Mouse (Mus musculus) heart, postnatal 10 days (tissue): Measurements from ENCODE around the gene Fcgrt. TPM values are rescaled to one million over a fixed set of nuclear protein-coding genes. Genes with fewer than 3 reads are reported as not detected.

Source experiments
- DNase-seq, 2 experiments: peaks; one replicate each; pipeline ENCODE4 v3.0.0; 2021
- intact Hi-C: fragments of 180-260 bp; cut with DNase I; formaldehyde crosslinking; loops from one replicate; pipeline ENCODE4 v1.15.1; 2025
- total RNA-seq, 2 experiments: library from RNA; stranded (reverse); gene quantifications; 2 replicates each; pipeline ENCODE4 v1.2.3; 2021

The Fcgrt gene
- total RNA-seq, 2 experiments from 2014 or later = 65.4 to 69.2 TPM

DNA sequence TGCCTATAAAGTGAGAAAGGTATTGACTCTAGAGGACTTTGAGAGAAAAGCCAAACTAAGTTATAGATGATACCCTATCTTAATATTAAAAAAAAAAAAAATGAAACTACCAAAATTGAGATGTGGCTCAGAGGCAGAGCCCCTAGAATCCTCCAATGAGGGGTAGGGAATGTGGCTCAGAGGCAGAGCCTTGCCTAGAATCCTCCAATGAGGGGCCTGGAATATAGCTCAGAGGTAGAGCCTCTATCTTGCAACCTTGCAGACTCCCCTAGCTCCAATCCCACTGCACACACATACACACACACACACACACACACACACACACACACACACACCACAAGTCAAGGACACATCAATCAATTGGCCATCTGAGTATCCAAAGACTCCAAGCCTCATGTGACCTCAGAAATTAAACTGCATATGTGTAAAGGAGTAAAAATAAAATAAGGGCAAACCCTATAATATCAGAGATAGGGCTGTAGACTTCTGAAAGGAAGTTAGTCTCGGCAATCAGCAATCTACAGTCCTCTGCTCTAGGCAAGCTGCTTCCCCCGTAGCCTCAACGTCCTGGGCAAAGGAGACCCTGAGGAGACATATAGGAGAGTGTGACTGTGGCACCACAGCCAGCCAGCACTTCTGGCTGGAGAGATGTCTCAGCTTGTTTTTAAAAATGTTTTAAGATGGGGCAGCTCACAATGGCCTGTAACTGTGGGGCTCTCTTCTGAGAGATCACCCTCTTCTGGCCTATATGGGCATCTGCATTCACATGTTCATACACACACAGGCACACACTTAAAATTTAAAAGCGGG lies 36.3 kb downstream of the Fcgrt start:
- intact Hi-C loops = no loop called here
- no peak for DNase-seq

DNA sequence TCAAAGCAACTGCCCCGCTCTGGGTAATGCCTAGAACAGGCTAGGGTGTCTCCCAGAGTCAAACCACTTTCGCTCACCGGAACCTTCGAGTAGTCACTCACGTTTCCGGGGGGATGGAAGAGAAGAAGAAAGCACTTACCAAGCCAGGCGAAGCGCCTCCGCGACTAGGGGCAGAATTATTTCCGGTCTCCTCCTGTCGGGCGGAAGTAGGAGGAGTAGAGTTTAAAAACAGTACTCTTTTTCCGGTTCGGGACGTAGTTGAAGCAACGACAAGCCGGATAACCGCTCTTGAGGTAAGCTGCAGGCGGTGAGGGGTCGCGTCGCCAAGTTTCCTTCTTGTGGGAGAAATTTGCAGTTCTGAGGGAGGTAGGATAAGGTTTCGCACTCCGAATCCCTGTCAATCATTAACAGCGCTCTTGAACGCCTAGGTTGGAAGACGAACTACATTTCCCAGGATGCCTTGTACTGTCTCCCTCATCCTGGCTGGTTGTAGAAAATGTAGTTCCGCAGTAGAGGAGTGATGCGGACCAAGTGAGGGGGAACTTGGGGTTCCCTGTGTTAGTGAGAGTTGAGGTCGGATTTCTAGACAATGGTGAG lies 41.3 kb downstream of the Fcgrt start, which contains the start of the genes Nosip and Prrg2:
TSS of gene Nosip (plus strand) at position 191 of the 597 bp plus-strand sequence.
TSS of gene Prrg2 (minus strand) at position 439 of the 597 bp plus-strand sequence.
- intact Hi-C loops = loop anchor here (2.0 kb wide), 1 partner anchor 42 kb away; no protein-coding TSS in a partner anchor
- peak; percentile 98 for DNase-seq

DNA sequence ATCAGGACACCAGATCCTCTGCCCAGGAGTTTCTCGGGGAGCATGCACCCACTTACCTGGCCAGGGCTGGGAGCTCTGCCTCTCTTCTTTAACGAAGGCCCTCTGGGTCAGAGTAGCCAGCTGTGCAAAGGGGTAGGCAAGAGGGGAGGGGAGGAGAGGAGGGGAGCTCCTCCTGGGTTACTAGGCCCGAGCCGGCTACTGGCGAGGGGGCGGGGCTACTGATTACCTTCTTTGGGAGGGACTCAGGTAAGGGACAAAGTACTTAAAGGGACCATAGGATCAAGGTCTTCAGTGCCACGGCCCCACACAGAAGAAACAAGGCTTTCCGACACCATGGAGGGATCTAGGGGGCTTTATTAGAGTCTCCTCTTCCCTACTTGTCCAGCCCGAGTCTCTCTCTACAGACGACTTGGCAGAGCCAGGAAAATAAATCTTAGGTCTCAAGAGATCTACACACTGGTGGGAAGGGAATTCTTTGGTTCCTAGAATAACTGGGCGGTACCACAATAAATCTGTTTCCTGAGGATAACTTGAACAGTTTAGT lies 42.0 kb downstream of the Fcgrt start:
- DNase-seq = peak in 1 of 2 experiments; percentile 35
- intact Hi-C loops = loop anchor here (2.0 kb wide), 1 partner anchor 41 kb away; no protein-coding TSS in a partner anchor

DNA sequence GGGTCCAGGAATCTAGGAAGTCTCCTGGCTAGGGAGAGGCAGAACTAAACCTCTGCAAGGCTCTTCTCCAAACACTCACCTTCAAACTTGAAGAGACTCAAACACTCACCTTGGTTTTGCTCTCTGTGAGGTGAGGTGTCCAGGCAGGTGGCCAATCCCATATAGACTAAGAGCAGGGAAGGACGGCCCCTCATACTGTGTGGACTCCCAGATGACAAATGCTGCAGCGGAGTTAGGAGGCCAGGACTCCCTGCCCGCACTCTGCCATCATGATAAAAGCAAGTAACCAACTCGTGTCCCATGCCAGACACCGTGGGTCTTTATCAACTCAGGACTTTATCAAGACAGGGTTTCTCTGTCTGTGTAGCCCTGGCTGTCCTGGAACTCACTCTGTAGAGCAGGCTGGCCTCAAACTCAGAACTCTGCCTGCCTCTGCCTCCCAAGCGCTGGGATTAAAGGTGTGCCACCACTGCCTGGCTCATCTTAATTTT lies 43.0 kb downstream of the Fcgrt start:
- intact Hi-C loops = no loop called here
- no peak for DNase-seq

DNA sequence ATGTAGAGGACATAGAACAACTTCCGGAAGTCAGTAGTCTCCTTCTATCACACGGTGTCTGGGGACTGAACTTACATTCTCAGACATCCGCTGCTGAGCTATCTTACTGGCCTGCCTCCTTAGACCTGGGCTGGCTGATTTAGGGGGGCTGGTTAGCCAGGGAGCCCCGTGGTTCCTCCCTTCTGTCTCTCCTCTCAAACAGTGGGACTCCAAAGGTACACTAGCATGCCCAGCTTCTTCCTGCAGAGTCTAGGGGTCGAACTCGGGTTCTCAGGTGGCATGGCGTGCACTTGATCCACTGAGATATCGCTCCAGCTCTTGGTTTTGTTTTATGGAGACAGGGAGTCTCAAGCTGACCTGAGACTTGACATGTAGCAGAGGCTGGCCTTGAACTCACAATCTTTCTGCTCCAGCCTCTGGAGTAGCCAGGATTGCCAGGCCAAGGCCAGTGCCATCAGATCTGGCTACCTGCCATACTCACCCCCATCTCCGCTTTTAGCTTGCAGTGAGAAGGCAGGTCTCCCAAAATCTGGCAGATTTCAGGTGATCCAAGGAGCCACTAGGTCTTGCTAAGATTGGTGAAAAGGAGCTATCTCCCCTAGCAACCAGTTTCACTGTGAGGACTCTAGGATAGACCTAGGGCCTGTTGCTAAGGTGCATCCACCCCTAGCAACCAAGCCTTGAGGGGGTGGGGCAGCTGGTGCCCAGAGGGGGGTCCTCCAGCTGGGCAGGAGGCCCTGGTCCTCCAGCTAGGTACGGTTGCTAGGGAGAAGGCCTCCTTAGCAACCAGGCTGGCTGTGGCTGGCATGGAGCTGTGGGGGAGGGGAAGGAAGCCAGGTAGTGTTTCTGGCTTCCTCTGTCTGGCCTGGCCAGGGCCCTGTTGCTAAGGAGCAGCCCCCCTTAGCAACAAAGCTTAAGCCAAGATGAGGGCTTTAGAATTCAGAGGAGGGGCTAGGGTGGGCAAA lies 44.8 kb downstream of the Fcgrt start:
- no peak for DNase-seq
- intact Hi-C loops = no loop called here

DNA sequence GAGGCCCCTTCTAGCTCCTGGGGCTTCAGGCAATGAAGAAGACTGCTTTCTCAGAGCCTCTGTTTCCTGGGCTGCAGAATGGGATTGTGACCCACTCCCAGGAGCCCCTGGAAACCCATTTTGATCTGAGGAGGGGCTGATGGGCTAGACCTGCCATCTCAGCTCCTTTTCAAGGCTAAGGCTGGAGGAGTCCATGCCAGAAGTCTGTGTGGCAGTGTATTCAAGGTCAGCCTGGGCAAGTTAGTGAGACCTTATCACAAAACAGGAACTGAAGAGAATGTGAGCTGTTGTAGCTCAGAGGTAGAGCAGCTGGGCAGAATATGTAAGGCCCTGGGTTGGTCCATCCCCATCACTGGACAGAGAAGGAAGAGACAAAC lies 46.7 kb downstream of the Fcgrt start:
- intact Hi-C loops = no loop called here
- DNase-seq = no peak

DNA sequence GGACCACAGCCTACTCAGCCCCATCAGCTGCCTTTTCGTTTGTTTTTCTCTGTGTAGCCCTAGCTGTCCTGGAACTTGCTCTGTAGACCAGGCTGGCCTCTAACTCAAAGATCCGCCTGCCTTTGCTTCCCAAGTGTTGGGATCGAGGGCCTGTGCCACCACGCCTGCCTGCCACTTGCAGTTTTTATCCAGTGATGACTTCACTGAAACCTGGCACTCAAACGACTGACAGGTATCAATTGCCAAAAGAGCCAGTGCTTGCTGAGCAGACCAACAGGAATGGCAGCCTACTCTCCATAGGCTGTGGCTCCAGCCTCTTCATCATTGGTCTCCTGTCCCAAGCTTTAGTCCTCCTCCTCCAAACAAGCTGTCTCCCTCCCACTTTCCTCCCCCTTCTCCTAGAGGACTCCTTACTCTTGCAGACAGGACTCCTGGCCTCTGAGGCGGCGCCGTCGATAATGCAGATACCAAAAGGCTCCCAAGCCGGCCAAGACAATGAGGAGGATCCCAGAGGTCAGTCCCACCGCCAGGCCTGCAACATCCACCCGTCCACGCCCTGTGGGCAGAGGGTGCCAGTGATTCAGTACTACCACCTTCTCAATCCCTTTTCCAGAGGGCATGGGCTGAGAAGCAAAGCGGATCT lies 47.2 kb downstream of the Fcgrt start:
- intact Hi-C loops = no loop called here
- DNase-seq = no peak

DNA sequence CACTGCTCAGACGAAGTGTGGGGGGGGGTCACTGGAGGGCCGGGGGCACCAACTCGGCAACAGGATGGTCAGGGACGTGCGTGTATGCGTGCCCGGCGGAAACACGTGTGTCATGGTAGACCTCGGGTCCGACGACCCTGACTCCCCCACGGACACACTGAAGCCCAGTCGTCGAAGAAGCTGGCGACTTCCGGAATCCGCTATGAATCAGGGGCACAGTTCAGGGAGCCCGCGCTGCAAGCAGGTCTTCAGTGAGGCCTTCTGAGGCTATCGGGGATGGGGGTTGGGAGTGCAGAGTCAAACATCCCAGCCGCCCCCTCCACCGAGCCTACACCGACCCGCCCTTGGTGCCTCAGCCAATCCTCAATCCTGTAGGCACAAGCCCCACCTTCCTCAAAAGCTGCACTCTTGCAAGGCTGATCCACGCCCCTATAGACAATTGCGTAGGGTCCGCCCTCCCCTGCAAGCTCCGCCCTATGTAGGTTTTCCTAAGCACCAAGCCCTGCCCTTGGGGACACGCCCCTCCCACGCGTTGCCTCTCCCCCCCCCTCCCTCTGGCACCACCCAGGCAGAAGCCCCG lies 49.6 kb downstream of the Fcgrt start:
- intact Hi-C loops = loop anchor here (2.0 kb wide), 1 partner anchor 33 kb away; no protein-coding TSS in a partner anchor
- peak; percentile 95 to 96 for DNase-seq

DNA sequence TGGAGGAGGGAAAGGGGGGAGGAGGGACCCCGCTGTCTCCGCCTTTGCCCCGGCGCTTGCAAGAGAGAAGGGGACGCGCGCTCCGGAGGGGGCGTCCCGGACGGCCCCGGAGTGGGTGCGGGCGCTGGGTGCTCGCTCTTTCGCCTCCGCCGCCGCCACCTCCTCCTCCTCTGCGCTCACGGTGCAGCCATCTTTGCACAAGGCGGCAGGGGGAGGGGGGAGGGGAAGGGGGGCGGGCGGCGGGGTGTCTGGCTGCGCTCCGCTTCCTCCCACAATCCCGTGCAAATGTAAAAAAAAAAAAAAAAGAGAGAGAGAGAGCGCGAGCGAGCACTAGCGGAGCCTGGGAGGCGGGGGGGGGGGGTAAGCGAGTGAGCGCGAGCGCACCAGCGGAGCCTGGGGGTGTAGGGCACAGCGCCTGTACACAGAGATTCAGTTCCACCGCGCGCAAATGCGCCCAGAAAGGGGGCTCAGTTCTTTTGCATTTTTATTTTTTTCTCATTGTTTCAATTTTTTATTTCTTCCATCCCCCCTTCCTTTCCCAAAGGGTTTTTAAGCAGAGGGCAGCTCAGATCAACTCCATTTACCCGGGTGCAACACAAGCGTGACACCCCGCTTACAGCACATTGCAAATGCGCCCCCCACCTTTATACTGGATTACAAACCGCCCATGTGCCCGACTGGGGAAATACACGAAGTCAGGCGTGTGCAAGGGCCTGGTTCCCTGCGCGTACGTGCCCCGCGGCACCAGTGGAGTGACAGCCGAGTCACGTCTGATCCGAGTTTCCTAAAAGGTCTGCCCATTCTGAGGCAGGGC lies 50.3 kb downstream of the Fcgrt start:
- intact Hi-C loops = loop anchor here (2.0 kb wide), 1 partner anchor 33 kb away; no protein-coding TSS in a partner anchor
- DNase-seq = peak; percentile 76 to 84

DNA sequence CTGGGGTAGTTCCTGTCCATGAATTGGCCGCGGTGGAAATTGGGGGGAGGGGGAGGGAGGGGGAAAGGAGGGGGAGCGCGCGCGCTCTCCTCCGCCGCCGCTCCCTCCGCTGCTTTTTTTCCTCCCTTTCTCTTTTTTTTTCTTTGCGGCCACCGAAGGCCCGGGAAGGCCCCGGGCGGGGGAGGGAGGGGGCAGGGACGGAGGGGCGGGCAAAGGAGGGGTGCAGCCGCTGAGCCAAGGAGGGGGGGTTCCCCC lies 50.9 kb downstream of the Fcgrt start, which contains the start of gene Prr12:
TSS of gene Prr12 (minus strand) at position 20 of the 255 bp plus-strand sequence.
- intact Hi-C loops = loop anchor here (2.0 kb wide), 1 partner anchor 32 kb away; no protein-coding TSS in a partner anchor
- DNase-seq = peak in 1 of 2 experiments; percentile 54

DNA sequence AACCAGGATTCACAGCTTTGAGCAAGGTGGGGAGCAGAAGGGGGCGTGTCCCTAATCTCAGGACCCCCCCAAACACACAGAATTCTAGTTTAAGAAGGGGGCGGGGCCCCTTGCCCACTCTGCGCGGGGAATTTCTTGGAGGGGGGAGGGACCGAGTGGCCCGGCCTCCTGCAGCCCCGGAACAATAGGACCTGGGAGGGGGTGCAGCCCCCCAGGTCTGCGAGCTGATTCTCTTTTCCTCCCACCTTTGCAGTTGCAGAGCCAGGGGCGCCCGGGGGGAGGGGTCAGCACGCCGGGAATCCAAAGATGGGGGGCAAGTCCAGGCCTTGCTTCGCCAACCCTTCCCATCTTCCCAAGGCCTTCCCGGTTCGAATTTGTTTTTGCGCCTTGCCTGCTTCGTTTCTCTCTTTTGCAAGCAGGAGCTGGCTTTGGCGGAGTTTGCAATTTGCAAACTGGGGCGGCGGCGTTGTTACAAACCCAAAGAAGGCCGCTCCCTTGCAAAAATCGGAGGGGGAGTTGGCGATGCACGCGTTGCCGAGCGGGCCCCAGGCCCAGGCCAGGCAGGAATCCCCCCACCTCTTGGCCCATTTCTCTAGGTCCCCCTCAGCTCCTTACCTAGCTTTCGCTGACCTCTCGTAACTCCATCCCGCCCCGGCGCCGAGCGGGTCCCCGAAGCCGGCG lies 51.3 kb downstream of the Fcgrt start:
- intact Hi-C loops = loop anchor here (2.0 kb wide), 1 partner anchor 32 kb away; no protein-coding TSS in a partner anchor
- DNase-seq = peak; percentile 54

DNA sequence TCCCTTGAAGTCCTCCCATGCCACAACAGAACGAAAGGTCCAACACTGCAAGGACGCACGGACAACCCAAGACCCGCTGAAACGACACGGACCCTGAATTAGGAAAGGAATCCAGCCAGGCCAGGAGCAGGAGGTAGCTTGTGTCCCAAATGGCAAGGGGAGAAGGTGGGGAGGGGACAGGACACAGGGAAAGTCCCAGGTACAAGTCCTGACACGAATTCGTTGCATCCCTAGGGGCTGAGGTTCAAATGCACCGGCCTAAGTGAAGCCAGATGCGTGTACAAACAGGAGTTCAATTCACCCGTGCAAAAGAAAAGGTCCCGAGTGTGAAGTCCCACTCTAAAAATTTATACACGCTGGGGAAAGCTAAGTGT lies 52.1 kb downstream of the Fcgrt start:
- no peak for DNase-seq
- intact Hi-C loops = no loop called here

DNA sequence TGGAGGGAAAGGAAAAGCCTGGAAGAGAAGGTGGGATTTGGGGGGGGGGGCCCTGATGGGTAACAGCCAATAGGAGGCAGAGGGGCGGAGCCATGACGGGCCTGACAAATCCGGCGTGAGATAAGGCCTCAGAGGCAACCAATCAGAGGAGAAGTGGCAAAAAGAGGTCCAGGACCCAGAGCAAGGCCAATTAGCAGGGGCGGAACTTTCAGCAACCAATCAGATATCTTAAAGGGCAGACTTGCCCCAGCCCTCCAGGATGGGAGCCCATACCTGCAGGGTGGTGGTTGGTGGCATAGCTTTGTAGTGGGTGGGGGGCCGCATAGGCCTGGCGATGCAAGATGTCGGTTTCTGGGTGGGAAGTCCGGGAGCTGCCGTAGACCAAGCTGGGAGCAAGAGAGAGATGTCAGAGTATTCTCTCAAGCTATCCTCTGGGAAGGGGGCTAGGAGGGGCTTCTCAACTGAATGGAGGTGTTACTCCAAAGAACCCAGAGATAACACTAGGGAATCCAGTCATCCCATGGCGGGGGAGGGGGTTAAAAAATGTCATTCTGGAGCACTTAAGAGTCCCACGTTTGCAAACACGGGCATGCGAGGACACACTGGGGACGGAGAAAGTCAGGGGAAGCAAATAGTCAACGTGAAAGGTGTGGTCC lies 52.6 kb downstream of the Fcgrt start:
- intact Hi-C loops = no loop called here
- peak; percentile 79 to 86 for DNase-seq

DNA sequence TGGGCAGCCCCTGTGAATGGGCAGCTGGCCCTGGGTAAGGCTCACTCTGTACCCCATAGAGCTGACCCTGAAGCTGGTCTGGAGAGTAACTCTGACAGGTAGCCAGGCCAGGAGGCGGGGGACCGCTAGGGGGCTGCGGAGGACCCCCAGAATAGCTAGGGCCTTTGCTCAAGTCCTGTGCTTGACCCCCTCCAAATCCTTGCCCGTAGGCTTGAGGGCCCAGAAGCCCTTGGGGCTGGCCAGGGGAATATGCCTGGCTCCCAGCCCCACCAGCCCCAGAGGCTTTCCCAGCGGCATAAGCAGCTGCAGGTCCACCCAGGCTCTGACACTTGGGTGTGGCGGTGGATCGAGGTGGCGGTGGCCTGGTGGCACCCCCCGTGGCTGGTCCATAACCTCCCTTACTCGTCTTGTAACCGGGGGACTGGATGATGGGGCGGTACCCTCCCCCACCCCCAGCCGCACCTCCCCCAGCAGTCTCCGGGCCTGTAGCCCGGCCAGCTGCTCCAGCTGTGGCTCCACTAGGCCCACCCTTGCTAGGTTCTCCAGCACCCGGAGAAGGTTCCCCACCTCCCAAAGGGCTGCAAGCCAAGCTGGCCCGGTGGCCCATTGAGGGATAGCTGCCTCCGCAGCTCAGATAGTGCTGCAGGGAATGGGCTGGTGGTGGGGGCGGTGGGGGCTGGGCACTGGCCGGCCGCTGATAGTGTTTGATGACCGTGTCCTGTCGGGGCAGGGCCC lies 54.6 kb downstream of the Fcgrt start:
- DNase-seq = peak; percentile 58 to 62
- intact Hi-C loops = no loop called here

DNA sequence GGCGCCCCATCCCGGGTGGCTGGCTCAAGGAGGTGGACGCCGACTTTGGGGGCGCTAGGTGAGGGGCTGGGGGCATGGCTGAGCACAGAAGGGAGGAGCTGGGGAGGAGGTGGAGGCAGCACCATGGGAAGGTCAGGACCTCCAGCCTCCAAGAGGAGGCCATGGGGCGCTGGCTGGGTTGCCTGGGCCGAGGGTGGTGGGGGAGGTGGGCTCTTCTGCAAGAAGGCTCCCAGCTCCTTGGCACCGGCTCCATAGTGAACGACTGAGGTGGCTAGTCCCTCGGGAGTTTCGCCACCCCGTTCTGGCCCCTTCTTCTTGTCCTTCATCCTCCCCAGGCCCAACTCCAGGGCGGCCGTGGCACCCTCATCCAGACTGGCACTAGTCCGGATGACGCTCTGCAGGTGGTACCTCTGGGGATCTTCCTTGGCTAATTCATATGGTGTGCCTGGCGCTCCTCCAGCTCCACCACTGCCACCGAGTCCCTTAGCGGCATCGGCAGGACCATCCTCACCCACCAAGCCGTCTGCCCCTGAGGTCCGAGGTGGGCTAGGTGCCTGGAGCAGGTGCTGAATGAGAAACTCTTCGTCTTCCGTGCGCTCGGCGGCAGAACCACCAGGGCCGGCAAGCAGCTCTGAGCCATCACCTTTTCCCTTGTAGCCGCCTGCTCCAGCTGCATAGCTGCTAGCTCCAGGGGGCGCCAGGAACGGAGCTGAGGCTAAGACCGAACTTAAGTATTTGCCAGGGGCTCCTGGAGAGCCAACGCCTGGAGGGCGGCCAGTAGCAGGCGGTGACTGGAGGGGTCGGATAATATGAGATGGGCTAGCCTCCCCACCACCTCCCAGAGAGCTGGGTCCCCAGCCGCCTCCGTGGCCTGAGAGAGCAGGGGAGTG lies 55.4 kb downstream of the Fcgrt start:
- DNase-seq = peak in 1 of 2 experiments; percentile 27
- intact Hi-C loops = no loop called here

DNA sequence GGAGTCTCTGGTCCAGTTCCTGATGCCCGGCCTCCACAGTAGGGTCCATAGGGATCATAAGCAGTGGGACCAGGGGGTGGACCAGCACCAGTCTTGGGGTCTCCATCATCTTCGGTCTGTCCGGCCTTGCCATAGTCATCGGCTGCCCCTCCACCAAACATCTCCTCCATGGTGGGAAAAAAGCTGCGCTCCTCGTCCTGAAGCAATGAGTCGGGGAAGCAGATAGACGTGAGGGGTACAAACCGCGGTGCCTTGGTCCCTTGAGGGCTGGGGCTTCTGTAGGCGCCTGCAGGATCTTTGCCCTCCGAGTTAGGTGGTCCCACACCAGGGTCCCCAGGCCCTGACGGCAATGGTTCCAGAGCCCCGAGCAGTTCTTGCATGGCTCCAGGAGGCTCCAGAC lies 56.2 kb downstream of the Fcgrt start:
- intact Hi-C loops = no loop called here
- no peak for DNase-seq
